Mouse (Mus musculus): ENCODE measurements at regions not wholly inside any gene's neighbourhood (a gene's known extent, or its start where the extent isn't known, plus 50 kb on each side); places are given as distances from the start of the nearest gene placed in this dataset.
"Not testable (repeated sequence)": the region's sequence is repeated elsewhere in the genome, so short reads cannot be mapped to it uniquely, and the experiment has no call there.

DNA sequence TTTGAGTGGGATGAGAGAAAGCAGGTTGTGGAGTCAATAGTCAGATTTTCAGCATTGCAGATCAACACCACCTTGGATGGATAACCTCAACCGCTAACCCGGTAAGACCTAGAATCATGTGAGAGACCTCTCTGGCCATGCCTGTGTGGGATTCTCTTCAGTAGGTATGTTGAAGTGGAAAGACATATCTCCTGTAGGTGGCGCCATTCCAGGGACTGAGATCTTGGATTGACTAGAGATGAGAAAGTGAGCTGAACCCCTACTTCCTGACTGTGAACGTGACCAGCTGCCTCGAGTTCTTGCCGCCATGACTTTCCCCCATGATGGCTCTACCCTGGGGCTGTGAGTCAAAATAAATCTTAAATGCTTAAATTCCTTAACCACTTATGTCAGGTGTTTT is 102.7 kb downstream of the Eva1a start:
- Histone ChIP-seq H3K4me3 (replicated peaks; ENCODE audit: low read length) (no peak overlapping the region), H3K9me3 (ENCODE audit: control insufficient read depth, low read length) (no peaks in the 10 kb centered on the region), H3K27me3 (replicated peaks; ENCODE audit: control insufficient read depth, insufficient read depth, low read length) (no peaks in the 10 kb centered on the region), H3K4me2 (ENCODE audit: low read length) (no peak overlapping the region), H3K36me3 (ENCODE audit: control insufficient read depth, insufficient read depth) (no peaks in the 10 kb centered on the region), H3K27ac (ENCODE audit: low read length) (no peak overlapping the region), H3K9ac (replicated peaks; ENCODE audit: low read depth, low read length) (no peak overlapping the region), H3K4me1 (replicated peaks; ENCODE audit: control insufficient read depth, insufficient read depth, low read length) (no peaks in the 10 kb centered on the region)
- ATAC-seq, result no peak
- 84% methylated on average over 6 of the region's 6 CpGs for WGBS

DNA sequence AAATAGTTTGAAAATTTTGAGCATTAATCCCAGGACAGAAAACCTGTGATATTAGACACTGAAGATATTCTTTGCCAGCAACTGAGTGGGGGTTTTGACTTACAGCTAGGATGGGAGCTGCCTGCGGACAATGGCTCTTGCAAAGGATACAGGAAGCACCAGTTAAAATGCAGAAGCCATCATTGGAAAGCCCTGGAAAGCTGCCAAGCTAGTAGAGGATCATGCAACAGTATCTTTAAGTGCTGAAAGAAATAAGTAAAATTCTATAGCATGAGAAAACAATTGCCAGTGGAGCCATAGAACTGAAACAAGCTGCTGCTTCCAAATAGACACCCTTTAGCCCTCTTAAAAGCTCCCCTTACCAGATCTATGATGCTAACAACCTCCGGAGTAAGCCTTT is 109.2 kb downstream of the Eva1a start:
- no peaks in the 10 kb centered on the region for H3K27me3 ChIP-seq (replicated peaks; ENCODE audit: control insufficient read depth, insufficient read depth, low read length)

DNA sequence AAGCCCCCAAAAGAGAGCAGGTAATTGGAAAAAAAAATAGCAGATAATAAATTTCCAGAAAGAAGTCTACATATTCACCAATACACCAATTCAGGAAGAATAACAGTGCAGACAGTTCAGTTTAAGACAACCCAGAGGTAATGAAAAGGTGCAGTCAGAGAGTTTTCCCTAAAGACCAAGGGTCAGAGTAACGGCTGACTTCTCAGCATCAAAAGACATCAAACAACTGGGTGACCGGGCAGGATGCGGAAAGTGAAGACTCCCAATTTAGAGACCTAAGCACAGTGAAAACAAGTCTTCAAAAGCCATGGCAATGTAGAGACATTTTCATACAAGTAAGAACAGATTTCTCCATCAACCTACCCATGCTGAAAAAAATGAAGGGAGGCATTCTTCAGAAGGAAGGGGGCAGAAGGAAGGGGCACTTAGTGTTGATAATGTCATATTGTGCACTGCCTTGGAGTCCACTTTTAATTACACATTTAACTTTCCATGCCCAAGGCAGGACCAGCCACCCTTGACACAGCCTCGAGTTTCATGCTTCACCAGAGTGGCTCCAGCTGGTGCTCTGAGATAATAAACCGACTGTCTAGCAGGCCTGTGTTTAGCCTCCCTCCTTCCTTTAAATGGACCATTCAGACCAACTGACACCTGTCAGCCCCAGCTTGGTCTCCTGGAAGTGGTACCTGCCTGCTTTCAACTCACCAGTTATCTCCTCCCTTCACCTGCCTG is 129.7 kb downstream of the Eva1a start:
- no peak overlapping the region for H3K9ac ChIP-seq (replicated peaks; ENCODE audit: low read depth, low read length)
- 53% methylated on average over 5 of the region's 5 CpGs for WGBS
- H3K27me3 ChIP-seq (replicated peaks; ENCODE audit: control insufficient read depth, insufficient read depth, low read length), result no peaks in the 10 kb centered on the region
- no peak for ATAC-seq
- no peak overlapping the region for H3K27ac ChIP-seq (ENCODE audit: low read length)
- no peaks in the 10 kb centered on the region for H3K36me3 ChIP-seq (ENCODE audit: control insufficient read depth, insufficient read depth)
- no peaks in the 10 kb centered on the region for H3K9me3 ChIP-seq (ENCODE audit: control insufficient read depth, low read length)
- no peak overlapping the region for H3K4me2 ChIP-seq (ENCODE audit: low read length)
- no peak overlapping the region for H3K4me3 ChIP-seq (replicated peaks; ENCODE audit: low read length)
- no peaks in the 10 kb centered on the region for H3K4me1 ChIP-seq (replicated peaks; ENCODE audit: control insufficient read depth, insufficient read depth, low read length)

More for the DNA sequence above, 109.2 kb downstream of the Eva1a start:
- no peak for ATAC-seq
- H3K36me3 ChIP-seq (ENCODE audit: control insufficient read depth, insufficient read depth), result no peaks in the 10 kb centered on the region
- H3K4me3 ChIP-seq (replicated peaks; ENCODE audit: low read length), result no peak overlapping the region
- no peaks in the 10 kb centered on the region for H3K9me3 ChIP-seq (ENCODE audit: control insufficient read depth, low read length)
- 73% methylated on average over 2 of the region's 2 CpGs for WGBS
- H3K4me2 ChIP-seq (ENCODE audit: low read length), result no peak overlapping the region
- H3K9ac ChIP-seq (replicated peaks; ENCODE audit: low read depth, low read length), result no peak overlapping the region
- no peaks in the 10 kb centered on the region for H3K4me1 ChIP-seq (replicated peaks; ENCODE audit: control insufficient read depth, insufficient read depth, low read length)
- no peak overlapping the region for H3K27ac ChIP-seq (ENCODE audit: low read length)

DNA sequence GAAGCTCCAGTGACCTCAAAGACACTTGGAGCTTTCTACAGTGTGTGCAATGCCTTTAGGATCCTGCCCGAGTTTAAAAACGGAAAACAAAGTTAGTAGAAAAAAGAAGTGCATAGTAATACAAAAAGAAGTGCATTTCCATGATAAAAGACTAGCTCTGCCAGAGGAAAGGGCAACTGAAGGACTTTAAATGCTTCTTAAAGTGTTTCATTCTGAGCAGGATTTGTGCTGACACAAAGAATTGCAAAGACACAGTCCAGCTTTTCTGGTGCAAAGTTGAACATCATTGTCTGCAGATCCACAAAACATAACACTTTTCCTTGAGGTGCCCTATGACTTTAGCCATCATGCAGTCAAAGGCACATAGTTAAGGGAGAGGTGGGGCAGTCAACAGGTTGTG is 134.1 kb downstream of the Eva1a start:
- Histone ChIP-seq H3K9ac (replicated peaks; ENCODE audit: low read depth, low read length) (no peak overlapping the region), H3K4me1 (replicated peaks; ENCODE audit: control insufficient read depth, insufficient read depth, low read length) (no peaks in the 10 kb centered on the region), H3K36me3 (ENCODE audit: control insufficient read depth, insufficient read depth) (no peaks in the 10 kb centered on the region), H3K27me3 (replicated peaks; ENCODE audit: control insufficient read depth, insufficient read depth, low read length) (no peaks in the 10 kb centered on the region), H3K4me2 (ENCODE audit: low read length) (no peak overlapping the region), H3K9me3 (ENCODE audit: control insufficient read depth, low read length) (no peaks in the 10 kb centered on the region), H3K27ac (ENCODE audit: low read length) (no peak overlapping the region), H3K4me3 (replicated peaks; ENCODE audit: low read length) (no peak overlapping the region)
- ATAC-seq, result no peak
- 23% methylated on average over 2 of the region's 2 CpGs for WGBS

DNA sequence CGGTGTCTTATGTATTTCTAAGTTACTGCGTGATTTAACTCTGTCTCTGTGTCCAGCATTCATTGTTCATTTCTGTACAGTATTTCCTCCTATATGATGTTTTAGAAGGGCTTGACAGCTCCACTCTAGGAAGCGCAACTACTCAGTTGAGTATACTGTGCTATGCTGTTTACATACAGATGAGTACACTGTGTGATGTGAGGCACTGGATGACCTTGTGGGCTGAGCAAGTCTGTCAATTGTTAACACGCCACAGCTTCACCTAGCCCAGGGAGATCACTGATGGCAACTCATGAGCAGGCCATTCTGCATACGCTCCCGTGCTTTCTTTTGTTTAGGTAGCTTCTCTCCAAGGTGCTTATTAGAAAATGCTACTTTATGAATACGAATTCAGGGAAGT is 159.3 kb downstream of the Eva1a start:
- H3K4me2 ChIP-seq (ENCODE audit: low read length), result no peak overlapping the region
- ATAC-seq, result no peak
- H3K27me3 ChIP-seq (replicated peaks; ENCODE audit: control insufficient read depth, insufficient read depth, low read length), result no peaks in the 10 kb centered on the region
- H3K9me3 ChIP-seq (ENCODE audit: control insufficient read depth, low read length), result no peaks in the 10 kb centered on the region
- H3K27ac ChIP-seq (ENCODE audit: low read length), result no peak overlapping the region
- no peak overlapping the region for H3K9ac ChIP-seq (replicated peaks; ENCODE audit: low read depth, low read length)
- no peaks in the 10 kb centered on the region for H3K4me1 ChIP-seq (replicated peaks; ENCODE audit: control insufficient read depth, insufficient read depth, low read length)
- H3K36me3 ChIP-seq (ENCODE audit: control insufficient read depth, insufficient read depth), result no peaks in the 10 kb centered on the region
- no peak overlapping the region for H3K4me3 ChIP-seq (replicated peaks; ENCODE audit: low read length)
- 92% methylated on average over 7 of the region's 7 CpGs for WGBS

DNA sequence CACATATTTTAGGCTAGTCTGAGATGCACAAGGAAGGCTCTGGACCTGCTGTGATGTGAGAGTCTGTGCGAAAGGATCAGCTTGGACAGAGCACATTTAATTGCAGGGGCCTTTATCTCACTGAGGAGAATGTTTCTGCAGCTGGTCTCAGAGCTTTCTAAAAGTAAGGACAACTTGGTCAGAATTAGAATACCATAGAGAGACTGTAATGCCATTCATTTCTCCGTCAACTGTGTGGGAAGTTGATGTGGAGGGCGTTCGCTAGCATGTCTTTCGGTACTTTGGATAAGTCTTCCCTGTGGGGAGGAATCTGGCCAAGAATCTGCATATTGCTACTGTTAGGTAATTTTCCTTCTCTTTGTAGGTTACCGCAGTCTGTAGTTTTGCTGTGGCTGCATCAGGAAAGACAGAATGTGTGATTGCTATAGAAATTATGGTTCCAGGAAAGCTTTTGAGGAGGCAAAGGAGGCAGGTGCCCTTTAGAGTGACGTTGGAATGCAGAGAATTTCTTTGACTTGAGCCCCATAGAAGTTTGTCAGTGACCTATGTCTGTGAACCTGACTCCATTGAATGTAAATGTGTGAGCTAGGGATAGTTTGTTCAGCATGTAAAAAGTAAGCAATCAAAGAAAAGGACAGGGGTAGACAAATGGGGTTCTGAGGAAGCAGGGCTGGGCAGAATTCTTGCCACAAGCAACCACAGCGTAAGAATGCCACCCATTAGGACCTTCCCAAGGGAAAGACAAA is 164.2 kb downstream of the Eva1a start:
- H3K36me3 ChIP-seq (ENCODE audit: control insufficient read depth, insufficient read depth), result no peaks in the 10 kb centered on the region
- H3K4me2 ChIP-seq (ENCODE audit: low read length), result no peak overlapping the region
- no peaks in the 10 kb centered on the region for H3K27me3 ChIP-seq (replicated peaks; ENCODE audit: control insufficient read depth, insufficient read depth, low read length)
- H3K4me1 ChIP-seq (replicated peaks; ENCODE audit: control insufficient read depth, insufficient read depth, low read length), result no peaks in the 10 kb centered on the region
- WGBS, result 73% methylated on average over 8 of the region's 8 CpGs
- no peak for ATAC-seq
- H3K9me3 ChIP-seq (ENCODE audit: control insufficient read depth, low read length), result no peaks in the 10 kb centered on the region
- H3K4me3 ChIP-seq (replicated peaks; ENCODE audit: low read length), result no peak overlapping the region
- no peak overlapping the region for H3K27ac ChIP-seq (ENCODE audit: low read length)
- no peak overlapping the region for H3K9ac ChIP-seq (replicated peaks; ENCODE audit: low read depth, low read length)

DNA sequence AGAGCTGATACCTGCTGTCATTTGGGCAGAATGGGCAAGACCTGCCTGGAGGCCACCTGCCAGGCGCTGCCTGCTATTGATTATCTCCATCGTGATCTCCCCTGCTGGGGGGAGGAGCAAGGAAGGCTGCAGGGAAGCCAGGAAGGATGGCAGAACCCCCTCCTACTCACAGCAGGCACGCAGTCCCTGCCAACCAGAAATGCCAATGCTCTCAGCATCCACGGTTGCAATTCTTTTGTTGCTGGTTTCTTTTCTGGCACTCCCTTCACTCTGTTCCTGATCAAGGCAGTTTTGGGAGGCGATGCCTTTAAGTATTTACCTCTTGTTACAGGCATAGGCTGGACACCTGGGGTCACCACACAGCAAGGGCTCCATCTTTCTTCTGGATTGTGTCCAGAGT is 164.3 kb upstream of the Tacr1 start:
- 22% methylated on average over 5 of the region's 5 CpGs for WGBS
- H3K27me3 ChIP-seq (replicated peaks; ENCODE audit: control insufficient read depth, insufficient read depth, low read length), result no peaks in the 10 kb centered on the region
- no peak overlapping the region for H3K27ac ChIP-seq (ENCODE audit: low read length)
- 0 out of 2 replicates have a peak, but pooled peaks cover 5% of the 10 kb centered on the region for H3K4me1 ChIP-seq (replicated peaks; ENCODE audit: control insufficient read depth, insufficient read depth, low read length)
- no peak overlapping the region for H3K9ac ChIP-seq (replicated peaks; ENCODE audit: low read depth, low read length)
- no peak overlapping the region for H3K4me2 ChIP-seq (ENCODE audit: low read length)
- H3K9me3 ChIP-seq (ENCODE audit: control insufficient read depth, low read length), result no peaks in the 10 kb centered on the region
- H3K36me3 ChIP-seq (ENCODE audit: control insufficient read depth, insufficient read depth), result no peaks in the 10 kb centered on the region
- peak; percentile 50; the same call in 1 of the 2 replicates for ATAC-seq
- H3K4me3 ChIP-seq (replicated peaks; ENCODE audit: low read length), result no peak overlapping the region

DNA sequence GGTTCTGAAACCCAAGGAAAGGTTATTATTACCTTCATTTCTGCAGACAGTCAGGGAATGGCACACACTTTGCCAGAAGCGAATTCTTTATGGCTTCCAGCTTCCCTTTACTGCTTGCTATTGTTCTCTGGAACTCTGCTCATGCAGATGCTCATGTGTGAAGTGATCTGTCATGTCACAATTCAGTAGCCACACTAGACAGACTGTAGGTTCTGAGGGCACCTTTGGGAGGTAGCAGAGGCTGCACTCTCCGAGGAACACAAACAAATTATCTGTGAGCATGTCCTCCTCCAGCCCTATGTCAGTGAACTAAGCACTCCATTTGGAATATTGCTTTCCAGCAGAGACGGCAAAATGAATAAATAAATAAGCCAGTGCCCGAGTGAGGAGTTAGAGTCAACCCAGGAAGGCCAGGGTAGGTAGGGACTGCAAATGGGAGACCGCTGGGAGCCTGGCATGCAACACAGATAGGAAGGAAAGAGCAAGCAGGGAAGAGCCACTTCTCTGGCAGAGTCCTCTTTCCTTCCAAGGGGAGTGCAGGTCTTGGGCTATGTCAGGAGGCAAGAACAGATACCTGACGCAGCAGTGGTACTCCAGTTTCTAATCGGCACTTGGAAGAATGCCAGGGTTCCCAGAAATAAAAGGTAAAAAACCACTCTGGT is 161.4 kb upstream of the Tacr1 start:
- Histone ChIP-seq H3K4me3 (replicated peaks; ENCODE audit: low read length) (no peak overlapping the region), H3K9ac (replicated peaks; ENCODE audit: low read depth, low read length) (no peak overlapping the region), H3K4me2 (ENCODE audit: low read length) (no peak overlapping the region), H3K4me1 (replicated peaks; ENCODE audit: control insufficient read depth, insufficient read depth, low read length) (0 out of 2 replicates have a peak, but pooled peaks cover 5% of the 10 kb centered on the region), H3K27ac (ENCODE audit: low read length) (no peak overlapping the region), H3K9me3 (ENCODE audit: control insufficient read depth, low read length) (no peaks in the 10 kb centered on the region), H3K27me3 (replicated peaks; ENCODE audit: control insufficient read depth, insufficient read depth, low read length) (no peaks in the 10 kb centered on the region), H3K36me3 (ENCODE audit: control insufficient read depth, insufficient read depth) (no peaks in the 10 kb centered on the region)
- ATAC-seq, result no peak
- WGBS, result 85% methylated on average over 7 of the region's 7 CpGs

DNA sequence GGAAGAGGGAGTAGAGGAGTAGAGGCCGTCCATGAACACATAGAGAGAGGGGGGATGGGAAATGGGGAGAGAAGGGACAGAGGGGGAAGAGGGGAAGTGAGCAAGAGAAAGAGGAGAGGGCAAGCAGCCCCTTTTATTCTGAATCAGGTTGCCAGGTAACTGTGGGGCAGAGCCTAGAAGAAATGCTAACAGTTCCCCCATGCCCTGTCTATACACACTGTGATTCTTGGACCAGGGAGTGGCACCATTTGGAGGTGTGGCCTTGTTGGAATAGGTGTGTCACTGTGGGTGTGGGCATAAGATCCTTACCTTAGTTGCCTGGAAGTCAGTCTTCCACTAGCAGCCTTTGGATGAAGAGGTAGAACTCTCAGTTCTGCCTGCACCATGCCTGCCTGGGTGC is 154.5 kb upstream of the Tacr1 start:
- H3K27ac ChIP-seq (ENCODE audit: low read length); ATAC-seq; H3K4me1 ChIP-seq (replicated peaks; ENCODE audit: control insufficient read depth, insufficient read depth, low read length); H3K9me3 ChIP-seq (ENCODE audit: control insufficient read depth, low read length); H3K4me3 ChIP-seq (replicated peaks; ENCODE audit: low read length); H3K4me2 ChIP-seq (ENCODE audit: low read length); H3K9ac ChIP-seq (replicated peaks; ENCODE audit: low read depth, low read length); H3K36me3 ChIP-seq (ENCODE audit: control insufficient read depth, insufficient read depth); H3K27me3 ChIP-seq (replicated peaks; ENCODE audit: control insufficient read depth, insufficient read depth, low read length): not testable (repeated sequence)
- WGBS, result 67% methylated on average over 1 of the region's 1 CpGs

Data from forebrain, embryonic 16.5 days (tissue).